Mouse (Mus musculus): ENCODE results near the gene Il9r. TPM values are rescaled to one million over a fixed set of nuclear protein-coding genes. Genes with fewer than 3 reads are reported as not detected.
A peak's percentile ranks its signal among the peaks of the same experiment; 100 is the strongest.

The Il9r gene
- total RNA-seq, 4 experiments from 2014 or later, result 0.42 to 0.71 (median 0.62) TPM; not detected in 1

DNA sequence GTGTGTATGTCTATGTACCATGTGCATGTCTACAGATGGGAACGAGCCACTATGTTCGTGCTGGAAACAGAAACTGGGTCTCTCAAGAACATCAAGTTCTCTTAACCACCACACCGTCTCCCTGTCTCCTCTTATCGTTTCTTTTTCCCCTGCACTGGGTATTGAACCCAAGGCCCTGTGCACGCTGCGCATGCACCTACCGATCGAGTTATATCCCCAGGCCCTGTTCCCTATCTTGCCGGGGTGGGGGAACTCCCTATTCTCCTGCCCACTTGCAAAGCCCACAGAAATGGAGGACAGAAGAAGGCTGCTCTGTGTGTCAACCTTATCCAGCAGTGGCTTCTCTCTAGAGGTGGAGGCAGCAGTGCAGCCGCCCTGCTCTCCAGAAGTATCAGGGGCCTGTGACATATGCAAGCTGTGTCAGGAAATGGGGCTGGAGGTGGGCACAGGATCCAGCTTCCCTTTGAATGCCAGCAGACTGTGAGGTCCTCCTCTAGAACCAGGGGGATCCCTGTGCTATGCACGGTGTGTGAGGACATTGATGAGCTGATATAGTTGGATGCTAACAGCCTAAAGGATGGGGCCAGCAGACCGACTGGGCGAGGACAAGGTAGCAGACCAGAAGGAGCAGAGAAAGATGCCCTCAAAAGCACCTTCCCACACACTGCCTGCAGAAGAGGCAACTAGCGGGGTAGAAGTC lies 1.7 kb downstream of the Il9r start:
- no peak for DNase-seq

DNA sequence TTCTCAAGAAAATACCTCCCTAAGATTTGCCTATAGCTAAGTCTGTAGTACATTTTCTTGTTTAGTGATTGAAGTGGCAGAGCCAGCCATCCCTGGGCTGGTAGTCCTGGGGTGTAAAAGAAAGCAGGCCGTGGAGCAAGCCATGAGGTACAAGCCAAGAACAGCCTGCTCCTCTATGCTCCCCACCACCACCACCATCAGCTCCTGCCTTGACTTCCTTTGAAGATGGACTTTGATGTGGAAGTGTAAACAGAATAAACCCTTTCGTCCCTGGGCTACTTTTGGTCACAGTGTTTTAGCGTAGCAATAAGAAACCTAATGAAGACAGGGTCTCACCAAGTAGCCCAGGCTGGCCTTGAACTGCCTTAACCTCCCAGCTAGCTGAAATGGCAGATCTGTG lies 2.3 kb downstream of the Il9r start:
- DNase-seq, result no peak

DNA sequence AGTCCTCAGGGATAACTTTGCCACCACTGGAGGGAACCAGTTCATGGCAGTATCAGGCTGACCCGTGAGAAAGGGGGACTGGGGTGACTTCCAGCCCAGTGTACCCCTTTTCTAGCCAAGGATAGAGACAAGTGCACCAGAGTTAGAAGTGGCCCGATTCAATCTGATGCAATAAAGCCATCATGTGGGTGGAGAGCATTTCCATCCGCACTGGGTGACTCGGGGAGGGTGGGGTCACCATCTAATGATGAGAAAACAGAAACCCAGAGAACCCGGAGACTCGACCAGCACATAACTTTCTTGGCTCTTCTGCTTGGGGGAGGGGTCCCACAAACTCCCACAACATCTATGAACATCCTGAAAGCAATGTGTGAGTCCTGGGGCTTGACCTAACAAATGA lies 3.4 kb downstream of the Il9r start:
- no peak for DNase-seq

DNA sequence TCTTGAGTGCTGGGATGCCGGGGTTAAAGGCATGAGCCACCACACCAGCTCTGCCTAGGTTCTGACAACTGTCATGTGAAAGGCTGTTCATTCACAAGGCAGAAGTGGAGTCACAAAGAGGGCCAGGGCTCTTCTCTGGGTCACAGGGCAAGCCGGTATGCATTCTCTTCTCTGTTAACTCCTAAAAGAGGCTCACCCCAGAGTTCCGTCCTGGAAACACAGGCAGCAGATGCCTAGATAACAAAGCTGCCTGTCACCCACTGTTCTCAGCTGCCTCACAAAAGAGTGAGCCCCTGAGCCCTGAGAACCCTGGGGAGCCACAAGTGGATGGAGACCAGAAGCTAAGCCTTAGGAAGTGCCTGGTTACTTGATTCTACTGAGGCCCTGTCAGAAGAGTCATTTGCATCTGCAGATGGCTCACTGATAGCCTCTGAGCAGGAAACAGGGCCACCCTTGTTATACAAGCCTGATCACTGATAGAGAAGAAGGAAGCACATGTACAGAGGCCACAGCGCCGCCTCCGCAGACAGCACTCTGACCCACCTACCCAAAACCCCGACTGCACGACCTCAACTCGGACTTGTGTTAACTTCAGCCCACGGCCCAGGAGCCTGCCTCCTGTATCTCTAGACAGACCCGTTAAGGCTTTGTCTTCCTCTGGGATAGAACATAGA lies 4.1 kb downstream of the Il9r start:
- no peak for DNase-seq

DNA sequence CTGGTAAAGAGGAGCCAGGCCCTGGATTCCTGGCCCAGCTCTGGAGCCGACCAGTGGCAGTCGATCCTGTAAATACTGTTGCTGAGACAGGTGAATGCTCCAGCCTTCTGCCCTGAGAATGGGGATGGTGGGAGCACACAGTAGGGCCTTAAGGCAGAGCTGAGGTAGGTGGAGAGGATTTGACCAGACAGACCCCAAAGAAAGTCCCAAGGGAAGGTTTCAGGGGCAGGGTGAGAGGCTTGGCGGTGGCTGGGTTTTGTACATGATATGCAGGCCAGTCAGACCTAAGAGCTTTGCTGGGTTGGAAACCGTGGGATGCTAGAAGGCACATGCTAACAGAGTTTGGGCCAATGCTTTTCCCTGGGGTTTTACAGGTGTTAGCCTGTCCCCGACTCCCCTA lies 5.5 kb downstream of the Il9r start:
- DNase-seq, result no peak

DNA sequence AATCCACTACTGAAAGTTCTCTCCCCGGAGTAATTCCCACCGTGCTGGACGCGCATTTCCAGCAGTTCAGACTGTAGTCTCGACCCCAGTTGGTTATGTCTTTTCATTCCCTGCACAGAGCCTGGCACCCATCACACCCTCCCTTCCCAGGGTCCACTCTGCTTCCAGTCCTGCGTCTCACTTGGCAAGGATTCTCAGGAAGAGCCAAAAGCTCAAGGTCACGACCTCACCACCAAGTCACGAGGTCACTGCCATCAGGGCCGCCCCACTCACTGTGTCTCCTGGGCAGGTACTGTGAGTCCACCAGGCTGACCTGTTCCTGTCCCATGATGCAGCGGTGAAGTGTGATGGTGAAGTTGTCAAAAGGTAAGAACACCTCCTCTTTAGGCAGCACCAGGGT lies 6.0 kb downstream of the Il9r start:
- DNase-seq, result no peak

DNA sequence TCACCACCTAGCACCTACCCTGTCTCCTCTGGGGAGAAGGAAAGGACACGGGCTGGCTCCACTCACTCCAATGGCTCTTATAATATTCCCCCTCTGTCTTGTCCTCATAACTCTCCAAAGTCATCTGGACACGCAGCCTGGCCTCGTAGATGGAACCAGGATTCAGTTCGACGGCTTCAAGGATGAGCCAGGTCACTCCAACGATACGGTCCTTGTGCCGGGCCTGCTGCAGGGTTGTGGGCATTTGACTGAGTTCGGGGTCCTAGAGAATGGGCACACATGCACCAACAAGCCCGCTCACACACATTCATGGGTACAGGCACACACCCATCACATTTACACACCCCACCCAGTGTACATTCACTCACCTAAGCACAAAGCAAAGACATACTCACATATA lies 6.9 kb downstream of the Il9r start:
- no peak for DNase-seq

DNA sequence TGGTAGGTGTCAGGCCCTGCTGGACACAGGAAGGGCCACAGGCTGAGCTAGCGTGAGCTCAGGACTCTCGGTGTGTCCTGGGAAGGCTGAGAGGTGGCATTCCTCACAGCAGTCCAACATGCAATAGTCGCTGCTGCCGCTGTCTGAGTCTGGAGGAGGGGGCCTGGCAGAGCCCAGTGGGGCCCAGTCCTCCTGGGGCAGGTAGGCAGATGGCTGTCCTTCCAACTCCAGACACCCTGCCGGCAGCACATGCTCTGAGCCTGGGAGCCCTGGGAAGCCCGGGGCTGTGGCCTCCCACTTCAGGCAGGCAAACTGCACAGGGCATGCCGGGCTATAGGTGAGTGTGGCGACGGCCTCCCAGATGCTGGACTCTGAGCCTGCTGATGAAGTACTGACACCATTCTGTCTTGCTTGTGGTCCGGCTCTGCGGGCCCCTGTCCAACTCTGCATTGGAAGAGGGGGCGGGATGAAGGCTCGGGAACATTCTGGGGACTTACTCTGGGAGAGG lies 9.4 kb downstream of the Il9r start:
- no peak for DNase-seq

DNA sequence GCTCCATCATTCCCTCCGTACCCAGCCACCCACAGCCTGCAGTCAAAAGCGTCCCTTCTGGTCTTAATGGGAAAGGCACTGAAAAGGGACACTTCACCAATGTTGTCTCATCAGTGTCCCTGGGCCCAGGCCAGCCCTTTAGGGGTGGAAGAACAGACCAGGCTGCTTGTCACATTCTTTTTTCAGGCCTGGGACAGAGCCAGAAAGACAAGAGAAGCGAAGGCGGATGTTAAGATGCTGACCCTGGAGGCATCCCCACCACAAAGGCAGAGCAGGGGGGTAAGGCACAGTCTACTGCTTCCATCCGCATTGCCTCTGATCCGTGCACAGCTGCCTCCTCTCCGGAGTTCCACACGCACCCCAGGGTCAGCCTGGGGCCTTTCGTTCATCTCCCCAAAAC lies 10.0 kb downstream of the Il9r start:
- DNase-seq, result no peak

DNA sequence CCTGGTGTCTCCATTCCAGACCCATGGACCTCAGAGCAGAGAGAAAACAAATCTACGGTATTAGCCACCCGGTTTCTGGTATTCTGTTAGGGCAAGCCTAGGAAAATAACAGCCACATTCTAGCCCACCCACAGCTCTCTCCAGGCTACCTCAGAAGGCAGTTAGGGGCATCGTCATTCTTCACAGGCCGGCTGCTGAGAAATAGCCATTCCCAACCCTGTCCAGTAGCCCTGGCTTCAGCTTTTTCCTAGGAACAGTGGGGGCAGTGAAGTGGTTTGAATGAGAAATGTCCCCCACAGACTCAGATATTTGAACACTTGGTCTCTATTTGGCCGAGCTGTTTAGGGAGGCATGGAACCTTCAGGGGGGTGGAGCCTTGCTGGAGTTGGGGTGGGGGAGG lies 10.6 kb downstream of the Il9r start:
- no peak for DNase-seq

DNA sequence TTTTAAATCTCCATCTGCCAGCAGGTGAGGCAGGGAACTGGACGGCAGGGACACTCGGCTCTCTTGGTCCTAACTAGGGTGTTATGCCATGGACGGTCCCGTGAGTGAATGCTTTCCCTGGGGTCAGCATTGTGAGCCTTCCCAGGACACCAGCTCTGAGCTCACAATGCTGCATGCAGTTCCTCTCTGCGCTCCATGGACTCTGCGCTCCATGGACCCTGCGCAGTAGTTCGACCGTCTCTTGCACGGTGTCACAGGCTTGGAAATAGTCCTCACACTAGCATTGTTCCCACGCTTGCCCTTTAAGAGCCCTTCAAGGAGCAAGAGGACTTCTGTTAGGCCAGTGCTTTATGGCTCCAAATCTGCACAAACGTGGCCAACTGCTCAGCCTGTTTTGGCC lies 11.2 kb downstream of the Il9r start:
- no peak for DNase-seq

DNA sequence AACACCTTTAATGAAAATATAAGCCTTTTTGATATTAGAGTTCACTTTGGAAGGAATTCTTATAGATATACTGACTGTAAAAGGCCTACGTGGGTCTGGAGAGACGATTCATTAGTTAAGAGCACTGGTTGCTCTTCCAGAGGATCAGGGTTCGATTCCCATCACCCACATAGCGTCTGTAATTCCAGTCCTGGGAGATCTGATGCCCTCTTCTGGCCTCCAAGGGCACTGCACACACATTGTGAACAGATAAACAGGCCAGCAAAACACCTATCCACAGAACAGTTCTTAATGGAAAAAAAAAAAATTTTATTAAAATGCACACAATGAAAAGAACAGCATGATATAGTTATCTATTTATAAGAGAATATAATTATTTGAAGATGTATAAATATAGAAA lies 12.8 kb downstream of the Il9r start:
- DNase-seq, result no peak

DNA sequence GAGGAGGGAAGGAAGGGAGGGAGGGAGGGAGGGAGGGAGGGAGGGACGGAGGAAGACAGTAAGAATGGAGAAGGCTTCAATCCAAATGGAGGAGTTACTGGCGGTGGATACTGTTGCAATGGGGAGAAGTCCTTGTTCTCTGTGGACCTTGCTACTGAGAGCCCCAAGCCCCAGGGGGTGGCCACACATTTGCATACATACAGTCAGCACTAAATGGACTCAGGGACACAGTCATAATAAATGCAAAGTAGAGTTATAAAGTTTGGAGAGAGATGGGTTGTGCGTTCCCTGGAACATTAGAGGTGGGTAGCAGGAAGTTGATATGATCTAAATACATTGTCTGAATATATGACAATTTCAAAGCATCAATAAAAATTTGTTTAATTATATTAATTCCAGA lies 14.0 kb downstream of the Il9r start:
- no peak for DNase-seq

DNA sequence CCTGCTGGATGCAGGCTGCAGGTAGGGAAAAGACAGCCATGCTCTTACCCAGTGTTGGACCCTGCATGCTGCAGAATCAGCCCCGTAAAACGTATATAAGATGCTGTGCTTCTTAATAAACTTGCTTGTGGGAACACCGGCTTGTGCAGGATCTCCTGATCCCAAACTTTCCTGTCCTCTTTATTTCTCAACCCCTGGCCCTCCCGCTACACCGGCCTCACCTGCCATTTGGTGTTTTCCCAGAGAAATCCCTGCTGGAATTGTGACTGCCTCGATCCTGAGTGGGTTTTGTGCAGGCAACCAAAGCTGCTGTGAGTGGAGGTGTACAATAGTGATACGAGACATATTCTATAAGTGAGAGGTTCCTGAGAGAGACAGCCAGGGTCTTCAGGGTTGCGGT lies 15.6 kb downstream of the Il9r start:
- no peak for DNase-seq

DNA sequence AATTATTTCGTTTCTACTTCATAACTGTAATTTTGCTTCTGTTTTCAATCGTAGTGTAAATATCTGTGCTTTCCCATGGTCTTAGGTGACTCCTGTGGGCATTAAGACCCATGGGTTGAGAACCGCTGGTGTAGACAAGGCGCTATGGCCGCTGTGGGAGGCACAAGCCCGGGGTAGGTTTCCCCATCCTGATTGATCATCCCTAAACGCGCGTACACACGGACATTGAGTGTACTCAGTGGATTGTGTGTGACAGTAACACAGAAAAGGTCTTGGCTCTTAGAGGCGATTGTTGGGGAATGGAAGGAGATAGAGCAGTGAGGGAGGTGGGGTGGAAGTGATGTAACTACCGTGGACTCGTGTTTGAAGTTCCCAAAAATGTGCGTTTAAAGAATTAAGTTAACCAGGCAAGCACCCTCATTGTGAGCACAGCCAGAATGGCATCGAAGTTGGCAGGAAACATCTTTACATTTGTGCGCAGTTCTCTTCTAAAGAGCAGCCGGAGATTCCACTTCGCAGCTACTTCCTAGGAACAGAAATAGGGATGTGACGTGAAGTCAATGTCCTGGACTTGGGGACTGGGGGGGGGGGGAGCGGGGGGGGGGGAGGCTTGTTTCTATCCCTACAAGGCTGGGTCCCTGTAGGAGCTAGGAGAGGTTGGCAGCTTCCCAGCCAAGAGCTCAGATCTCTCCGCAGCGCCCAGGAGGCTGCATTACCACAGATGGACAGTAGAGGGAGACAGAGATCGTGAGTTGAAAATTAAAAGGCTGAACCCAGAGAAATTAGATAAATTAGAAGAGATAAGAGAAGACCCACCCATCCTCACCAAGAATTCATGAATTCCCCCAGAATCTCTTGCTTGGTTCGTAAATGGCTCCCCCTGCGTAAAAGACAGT lies 17.9 kb downstream of the Il9r start:
- DNase-seq, result peak; percentile 53

DNA sequence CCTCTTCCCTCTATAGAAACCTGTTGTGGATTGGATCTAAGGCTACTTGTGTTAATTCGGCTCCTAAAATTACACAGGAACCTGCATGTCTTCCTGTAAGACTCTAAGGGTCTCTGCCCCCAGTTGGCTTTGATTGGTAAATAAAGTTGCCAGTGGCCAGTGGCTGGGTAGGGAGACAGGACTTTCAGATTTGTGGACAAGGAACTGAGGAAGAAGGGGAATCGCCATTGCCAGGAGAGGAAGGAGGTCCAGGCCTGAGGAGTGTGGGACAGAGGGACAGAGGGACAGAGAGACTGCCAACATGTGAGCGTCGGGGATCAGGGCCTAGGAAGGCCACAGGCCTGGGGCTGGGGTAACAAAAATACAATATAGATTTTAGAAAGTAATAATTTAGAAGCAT lies 18.8 kb downstream of the Il9r start:
- DNase-seq, result no peak

DNA sequence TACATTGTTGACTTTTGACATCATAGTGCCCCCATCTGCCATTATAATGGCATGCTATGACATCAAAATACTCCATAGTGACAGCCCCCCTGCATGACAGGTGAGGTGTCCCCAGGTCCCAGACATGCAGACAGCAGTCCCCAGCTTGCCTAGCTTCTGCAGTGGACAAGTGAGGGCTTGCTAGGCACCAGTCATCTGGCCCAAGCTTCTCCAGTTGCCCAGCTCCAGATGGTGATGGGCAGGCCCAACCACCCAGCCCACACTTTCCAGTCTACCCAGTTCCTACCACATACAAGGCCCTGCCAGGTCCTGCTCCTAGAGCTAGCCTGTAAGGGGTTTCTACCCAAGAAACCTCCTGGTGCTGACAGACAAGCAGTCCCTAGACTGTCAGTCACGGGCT lies 21.6 kb downstream of the Il9r start:
- DNase-seq, result no peak

DNA sequence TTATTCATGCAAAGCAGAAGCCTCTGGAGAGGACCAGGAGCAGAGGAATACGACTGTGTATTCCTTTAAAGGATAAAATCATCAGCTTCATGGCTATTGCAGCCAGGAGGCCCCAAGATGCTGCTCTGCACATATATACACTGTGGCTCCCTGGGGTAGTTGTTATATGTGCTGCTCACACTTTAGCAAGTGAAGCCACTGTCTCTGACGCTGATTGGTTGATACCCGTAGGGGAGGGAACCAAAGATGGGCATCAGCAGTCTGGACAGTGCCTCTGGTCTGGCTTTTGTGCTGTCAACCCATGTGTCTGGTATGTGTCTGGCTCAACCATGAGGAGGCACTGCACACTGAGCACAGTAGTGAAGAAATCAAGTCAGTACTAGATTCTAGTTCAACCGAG lies 33.4 kb downstream of the Il9r start:
- DNase-seq, result no peak

DNA sequence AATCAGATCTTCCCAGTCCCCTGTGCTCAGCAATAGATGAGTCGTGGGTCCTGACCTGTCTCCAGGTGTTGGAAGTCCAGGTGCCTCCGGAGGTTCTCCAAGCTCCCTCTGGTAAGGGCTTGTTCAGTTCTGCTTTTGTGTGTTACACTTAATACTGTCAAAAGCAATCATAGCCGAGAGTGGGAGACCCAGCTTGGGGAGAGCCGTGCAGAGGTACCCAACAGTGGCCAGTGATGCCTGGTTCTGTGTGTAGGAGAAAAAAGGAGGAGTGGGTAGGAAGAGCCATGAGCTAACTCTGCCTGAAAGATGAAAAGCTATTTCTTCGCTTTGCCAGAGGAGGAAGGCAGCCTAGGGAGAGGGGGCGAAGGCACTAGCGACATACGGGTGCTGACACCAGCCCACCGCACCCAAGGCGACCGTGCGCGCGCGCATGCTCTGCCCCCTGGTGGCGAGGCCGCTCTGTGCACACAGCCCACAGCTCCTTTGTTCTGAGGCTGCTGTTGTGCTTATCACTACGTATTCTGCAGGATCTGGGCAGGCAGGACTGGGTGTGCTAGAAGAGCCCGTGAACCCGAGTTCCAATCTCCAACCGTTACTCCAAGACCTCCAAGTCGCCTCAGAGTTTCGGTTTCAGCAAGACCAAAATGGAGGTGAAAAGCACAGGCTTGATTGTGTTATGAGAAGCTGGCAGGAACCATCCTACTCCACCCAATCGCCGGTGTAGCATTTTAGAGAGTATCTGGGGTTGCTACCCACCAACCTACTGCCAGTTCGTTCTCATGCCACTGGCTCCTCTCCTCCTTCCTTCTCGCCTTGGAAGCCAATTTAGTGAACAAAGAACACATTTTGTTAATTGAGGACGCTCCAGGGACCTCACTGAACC lies 37.9 kb downstream of the Il9r start:
- DNase-seq, result peak; percentile 18

DNA sequence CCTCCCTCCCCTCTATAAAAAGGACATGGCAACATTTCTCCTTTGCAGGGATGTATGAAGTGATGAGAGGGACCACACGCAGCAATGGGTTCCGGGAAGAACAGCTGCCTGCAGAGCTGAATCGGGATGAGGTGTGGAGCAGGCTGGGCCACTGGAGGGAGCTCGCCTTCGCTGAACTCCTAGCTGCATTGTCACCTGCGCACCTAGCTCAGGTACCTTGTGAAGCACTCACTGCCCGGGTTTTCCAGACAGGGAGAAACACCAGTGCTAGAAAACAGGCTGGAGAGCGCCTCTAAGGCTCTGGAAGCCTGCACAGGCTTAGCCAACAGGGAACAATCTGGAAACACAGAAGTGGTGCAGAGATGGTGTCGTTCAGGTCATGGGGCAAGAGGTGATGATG lies 38.6 kb downstream of the Il9r start:
- DNase-seq, result no peak

DNA sequence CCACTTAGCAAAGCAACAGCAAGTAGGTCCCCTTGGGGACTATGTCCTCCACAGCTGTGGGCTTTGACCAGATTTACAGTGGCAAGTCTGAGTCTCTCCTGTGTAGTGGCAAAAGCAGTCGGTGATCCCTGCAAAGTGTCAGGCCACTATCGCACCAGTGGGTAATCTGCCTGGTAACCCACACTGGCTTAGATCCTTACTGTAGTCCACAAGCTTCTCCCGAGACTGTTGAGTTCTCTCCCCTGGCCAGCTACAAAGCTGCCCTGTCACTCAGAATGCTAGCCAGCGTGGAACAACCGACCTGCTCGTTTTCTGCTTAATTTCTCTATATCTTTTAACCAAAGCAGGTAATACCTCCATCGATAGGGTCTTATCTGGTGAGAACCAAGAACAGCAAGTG lies 39.7 kb downstream of the Il9r start:
- no peak for DNase-seq

DNA sequence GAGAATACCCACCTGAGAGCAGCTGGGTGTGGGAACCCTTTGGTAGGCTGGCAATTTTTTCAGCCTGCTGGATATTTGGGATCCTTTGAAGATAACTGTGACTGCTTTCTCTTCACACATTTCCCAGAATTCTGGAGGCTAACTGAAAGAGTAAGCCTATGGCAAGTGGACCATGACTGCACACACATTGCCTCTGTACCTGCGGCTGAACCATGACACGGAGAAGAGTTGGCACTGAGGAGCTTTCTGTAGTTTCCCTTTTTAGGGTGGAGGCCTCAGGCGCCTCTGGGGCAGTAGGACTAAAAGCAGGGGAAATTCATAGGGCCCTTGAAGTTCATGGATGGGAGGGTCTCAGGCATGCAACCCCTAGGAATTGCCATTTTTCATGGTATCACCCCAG lies 40.9 kb downstream of the Il9r start:
- no peak for DNase-seq
